Mouse (Mus musculus): Measurements from ENCODE around the gene Zfp287.
"Not testable (repeated sequence)": the region's sequence is repeated elsewhere in the genome, so short reads cannot be mapped to it uniquely, and the experiment has no call there.

The Zfp287 gene

DNA sequence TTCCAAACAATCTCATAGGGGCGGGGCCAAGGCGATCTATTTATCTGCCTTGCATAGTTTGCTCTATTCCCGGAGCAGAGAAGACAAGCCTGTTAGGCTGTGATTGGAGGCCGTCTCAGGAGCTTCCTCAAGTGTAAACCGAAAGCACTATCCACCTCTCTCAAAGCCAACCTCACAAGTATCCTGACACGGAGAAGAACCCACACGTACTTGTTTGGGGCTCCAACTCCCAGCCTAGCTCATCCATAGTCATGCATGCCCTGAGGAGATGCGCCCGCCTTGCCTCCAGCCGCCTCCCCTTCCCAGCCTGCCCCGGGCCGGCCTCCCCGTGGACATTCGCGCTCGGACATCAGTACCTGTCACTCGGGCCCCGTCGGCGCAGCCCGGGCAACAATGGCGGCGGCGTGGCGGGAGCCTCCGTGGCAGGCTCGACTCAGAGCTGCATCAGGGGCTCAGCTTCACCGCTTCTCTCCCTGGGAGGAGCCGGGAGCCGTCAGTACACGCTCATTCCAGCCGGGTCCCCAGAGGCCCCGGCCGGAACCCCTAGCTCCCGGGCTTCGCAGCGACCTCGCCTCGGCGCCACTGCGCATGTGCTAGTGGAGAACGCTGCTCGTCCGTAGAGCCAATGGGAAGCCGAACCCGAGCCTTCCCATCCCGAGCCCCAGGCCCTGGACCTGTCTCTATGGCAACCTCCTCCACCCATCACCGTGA lies at the start of gene Zfp287:
Gene Zfp287, minus strand, starts transcription at position 595 of the 711 bp plus-strand sequence.
- peak; percentile 91 for DNase-seq (ENCODE audit: low read depth, low spot score)

- DNase-seq (ENCODE audit: low read depth, low spot score) = no peak
Measured at GRCm38 (mm10) chr11:62776510-62776909, 44.8 kb upstream of the Zfp287 start.

GRCm38 (mm10) chr11:62760755-62761457 lies 29.2 kb upstream of the Zfp287 start:
- no peak for DNase-seq (ENCODE audit: low read depth, low spot score)

DNA sequence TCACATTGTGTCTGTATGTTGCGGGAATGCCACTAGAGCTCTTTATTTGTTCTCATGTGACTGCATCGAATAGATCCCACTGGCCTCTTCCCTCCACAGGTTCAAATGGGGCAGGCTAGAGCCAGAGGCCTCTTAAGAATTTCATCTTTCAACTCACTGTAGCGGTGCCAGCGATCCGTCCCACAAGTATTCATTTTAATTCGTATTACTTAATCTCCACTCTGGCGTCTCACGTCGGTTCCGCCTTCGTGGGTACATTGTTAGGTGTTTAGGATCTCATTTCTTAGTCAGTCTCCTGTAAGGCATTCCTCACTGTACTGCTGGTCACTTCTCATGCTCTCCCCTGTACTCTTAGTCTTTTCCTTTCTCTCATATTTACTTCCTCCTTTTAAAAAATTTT lies 26.8 kb upstream of the Zfp287 start:
- no peak for DNase-seq (ENCODE audit: low read depth, low spot score)

DNA sequence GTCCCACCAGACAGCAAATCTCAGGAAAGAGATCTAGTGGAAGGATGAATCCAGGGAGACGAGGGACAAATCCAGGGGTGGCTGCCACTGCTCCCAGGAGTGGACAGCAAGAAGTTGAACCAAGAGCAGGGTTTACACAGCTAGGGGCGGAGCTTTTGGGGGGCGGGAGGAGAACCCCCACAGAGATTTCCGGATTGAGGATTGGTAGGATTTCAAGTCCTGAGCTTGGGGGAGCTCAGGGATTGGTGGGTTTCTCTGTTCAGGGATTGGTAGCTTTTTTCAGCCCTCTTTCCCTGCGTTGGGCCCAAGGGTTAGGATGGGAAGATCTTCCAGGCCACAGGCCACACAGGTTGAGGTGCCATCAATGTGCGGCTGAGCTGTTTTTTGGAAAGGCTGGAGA lies 26.2 kb upstream of the Zfp287 start:
- DNase-seq (ENCODE audit: low read depth, low spot score) = peak; percentile 62

- no peak for DNase-seq (ENCODE audit: low read depth, low spot score)
Measured at GRCm38 (mm10) chr11:62757143-62757507, 25.4 kb upstream of the Zfp287 start.

DNA sequence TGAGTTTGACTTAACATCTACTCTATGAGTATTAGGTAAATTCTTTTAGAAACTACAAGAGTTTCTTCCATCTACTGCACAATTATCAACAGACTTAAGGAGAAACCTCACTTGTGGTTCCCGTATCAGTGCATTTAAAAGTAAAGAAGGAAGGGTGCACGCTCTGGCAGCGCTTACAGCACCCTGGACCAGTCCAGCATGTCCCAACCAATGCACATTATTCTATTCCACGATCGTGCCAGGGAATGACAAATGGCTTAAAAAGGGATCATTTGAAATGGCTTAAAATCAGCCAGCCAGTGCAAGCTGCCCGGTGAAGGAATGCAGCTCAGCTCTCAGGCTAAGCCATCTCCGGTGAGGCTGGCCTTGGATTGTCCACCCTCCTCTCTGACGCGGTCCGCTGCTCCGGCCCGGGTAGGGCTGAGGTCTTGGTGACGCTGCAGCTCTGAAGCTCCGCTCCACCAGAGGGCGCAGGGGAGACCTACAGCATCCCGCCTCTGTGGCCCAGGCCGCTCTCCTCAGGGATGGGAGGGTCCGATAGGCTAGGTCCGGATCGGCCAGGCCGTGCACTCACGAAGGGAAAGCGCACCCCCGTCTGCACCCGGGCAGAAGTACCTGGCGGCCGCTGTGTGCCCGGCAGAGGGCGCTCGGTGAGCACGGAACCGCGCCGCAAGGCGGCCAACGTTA lies 24.9 kb upstream of the Zfp287 start:
- peak; percentile 98 for DNase-seq (ENCODE audit: low read depth, low spot score)

DNA sequence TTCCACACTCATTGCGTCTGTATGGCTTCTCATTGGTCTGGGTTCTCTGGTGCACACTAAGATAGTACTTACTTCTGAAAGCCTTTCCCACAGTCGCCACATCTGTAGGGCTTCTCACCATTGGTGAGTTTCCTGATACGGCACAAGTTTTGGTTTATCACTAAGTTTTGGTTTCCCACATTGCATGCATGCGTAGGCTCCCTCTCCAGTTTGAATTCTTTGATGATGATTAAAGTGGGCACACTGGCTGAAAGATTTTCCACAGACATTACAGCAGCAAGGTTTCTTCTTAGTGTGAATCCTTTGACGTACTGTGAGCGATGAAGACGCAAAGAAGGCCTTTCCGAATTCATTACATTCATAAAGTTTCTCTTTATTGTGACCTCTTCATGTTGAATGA lies 21.1 kb upstream of the Zfp287 start, which contains the start of gene Gm10428:
Gene Gm10428, plus strand, starts transcription at position 321 of the 400 bp plus-strand sequence.
- DNase-seq (ENCODE audit: low read depth, low spot score) = no peak

DNA sequence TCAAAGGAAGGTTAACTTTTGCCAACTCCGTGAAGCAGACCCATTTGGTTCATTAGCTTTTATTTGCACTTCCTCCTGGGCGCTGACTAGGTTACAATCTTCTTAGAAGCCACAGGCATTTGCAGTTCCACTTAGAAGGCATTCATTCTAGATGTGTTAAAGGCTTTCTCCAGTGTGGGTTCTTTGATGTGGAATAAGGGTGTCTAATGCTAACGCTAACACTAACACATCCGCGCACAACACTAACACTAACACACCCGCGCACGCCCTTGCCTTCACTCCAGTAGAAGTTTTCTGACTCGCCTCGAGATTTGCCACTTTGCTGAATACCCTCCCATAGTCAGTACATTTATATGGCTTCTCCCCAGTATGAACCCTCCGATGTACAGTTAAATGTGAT lies 20.5 kb upstream of the Zfp287 start:
- DNase-seq (ENCODE audit: low read depth, low spot score) = no peak

DNA sequence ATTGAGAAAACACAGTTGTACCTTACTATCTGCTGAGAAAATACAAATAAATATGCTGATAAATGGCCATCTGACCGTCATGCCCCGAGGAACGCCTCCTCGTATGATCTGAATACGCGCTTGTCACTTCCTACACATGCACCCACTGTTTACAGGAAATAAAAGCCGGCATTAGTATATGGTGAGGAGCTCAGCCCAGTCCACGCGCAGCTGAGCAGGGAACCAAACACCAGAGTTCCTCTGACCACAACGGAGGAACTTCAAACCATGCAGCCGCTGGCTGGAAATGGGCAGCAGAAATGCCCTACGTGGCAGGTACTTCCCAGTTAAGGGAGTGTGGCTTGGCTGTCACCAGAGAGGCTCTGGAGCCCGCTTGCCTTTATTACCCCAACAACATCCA lies 17.7 kb upstream of the Zfp287 start:
- DNase-seq (ENCODE audit: low read depth, low spot score) = not testable (repeated sequence)

GRCm38 (mm10) chr11:62748062-62748461 lies 16.4 kb upstream of the Zfp287 start:
- no peak for DNase-seq (ENCODE audit: low read depth, low spot score)

DNA sequence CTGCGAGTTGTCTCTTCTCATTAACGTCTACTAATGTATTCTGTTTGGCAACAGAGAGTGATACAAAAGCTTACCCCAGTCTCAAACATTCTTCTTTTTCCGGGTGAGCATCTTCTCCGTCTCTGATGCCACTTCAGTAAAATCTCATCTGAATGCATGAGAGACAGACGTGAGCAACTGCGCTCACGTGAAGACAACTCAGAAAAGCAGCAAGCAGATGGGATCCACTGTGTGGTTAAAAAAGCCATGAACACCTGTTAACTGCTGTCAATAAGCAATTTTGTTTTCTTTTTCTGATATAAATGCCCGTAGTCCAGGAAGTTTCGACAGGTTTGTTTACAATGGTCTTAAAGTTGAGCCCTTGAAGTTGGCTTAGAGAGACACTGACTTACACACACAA lies 15.5 kb upstream of the Zfp287 start:
- no peak for DNase-seq (ENCODE audit: low read depth, low spot score)

DNA sequence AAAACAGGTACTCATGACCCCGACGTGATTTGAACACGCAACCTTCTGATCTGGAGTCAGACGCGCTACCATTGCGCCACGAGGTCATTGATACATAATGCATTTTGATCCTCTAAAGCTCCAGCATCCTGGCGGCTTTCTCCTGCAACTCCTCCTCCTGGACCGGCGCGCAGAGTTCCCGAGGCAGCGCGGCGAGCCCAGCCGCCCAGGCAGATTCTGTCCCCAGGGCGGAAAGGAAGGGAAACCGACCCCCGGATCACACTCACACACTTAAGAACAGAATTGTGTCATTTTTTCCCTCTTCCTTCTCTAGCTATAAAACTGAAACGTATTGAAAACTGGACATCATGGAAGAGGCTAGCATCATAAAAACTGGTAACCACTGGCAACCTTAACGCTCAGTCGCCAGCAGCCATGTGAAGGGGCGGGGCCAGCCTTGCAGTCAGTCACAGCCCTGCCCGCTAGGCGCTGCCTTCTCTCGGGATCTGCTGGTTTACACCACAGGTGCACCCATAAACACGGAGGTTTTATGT lies 14.4 kb upstream of the Zfp287 start:
- DNase-seq (ENCODE audit: low read depth, low spot score) = peak; percentile 69

DNA sequence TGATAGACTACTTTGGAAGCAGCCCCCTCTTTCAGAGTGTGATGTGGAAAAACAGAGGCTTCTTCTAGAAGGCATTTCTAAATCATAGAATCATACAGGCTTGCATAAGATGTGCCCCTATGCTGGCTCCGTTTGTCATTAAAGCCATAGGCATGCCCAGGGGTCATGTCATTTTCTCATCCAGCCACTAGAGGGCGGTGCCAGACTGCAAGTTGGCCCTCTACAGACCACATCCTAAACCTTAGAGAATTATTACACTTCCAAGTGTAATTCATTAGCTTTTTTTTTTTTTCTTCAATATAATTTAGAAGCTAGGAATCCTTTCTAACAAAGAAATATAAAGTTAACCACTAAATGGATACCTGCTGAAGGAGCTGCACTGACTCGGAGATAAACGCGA lies 12.4 kb upstream of the Zfp287 start:
- DNase-seq (ENCODE audit: low read depth, low spot score) = peak; percentile 73

DNA sequence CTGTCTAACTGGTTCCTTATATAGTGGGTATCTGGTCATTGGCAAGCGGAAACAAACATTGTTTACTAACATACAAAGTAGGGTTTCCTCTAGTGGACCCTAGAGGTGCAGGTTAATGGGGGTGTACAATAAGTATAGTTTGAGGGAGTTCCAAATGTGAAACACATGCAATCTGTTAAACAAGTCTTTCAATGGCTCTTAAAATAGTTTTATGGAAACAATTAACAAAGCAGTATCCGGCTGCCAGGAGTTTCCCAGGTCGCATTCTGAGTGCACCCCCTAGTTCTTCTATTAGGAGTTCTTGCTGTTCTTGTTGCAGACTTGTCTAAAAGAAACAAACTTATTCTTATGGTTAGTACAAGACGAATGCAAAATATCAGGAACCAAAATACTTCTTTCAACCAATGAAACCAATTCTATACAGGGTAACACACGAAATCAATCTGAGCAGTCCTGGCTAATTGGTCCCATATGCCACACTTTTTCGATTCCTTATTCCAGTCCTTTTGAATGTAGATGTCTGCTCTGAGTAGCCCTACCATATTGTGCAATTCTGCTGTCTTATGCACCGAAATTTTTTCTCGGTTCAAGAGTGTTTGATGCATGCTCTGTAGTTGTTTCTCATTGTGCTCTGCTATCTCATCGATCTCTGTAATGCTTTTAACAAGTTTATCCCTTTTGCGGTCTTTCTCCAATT lies 10.7 kb upstream of the Zfp287 start:
- no peak for DNase-seq (ENCODE audit: low read depth, low spot score)

DNA sequence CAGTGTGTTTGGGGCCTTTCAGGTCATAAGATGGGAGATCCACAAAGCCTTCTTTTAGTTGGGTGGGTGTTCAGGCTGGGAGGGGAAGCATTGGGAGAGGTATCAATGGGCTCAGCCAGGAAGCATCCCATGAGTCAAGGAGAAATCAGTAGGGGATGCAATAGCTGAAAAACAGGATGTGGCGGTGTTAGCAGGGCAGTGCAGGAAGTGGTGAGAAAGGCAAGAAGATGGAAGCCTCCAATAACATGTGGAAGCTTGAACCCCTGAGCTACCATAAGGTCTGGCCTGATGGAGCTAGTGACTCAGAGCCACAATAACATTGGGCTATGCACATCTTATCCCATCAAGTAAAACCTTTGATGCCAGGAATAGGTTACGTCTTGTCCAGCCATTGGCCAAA lies 9.5 kb upstream of the Zfp287 start:
- DNase-seq (ENCODE audit: low read depth, low spot score) = no peak

DNA sequence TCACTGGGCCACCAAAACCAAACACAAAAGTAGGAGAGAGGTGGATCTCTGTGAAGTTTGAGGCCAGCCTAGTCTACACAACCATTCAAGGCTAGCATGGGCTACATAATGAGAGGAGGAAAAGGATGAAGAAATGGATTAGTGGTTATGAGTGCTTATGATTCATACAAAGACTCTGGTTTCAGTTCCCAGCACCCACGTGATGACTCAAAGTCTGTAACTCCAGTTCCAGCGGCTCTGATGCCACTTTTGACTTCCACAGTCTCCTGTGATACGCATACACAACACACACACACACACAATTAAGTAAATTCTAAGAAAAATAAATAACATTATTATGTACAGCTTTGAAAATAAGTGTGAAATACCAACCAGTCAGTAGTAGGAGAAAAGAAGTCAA lies 960 bp upstream of the Zfp287 start:
- DNase-seq (ENCODE audit: low read depth, low spot score) = no peak

- DNase-seq (ENCODE audit: low read depth, low spot score) = no peak
Measured at GRCm38 (mm10) chr11:62732022-62732387, 300 bp upstream of the Zfp287 start.

DNA sequence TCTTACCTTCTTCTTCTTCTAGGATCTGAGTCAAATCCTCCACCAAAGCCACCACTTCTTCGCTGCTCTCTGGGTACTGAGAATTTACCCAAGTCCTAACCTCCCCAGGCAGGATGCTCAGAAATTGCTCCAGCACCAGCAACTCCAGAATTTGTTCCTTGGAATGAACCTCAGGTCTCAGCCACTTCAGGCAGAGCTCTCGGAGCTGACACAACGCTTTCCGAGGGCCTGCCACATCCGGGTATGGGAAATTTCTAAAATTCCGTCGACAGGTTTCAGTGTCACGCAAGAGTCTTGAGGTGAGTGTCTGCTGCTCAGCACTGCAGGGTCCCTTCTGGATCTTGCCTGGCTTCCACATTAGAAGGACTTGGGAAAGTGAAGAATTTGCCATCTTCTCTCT lies 3.4 kb downstream of the Zfp287 start:
- no peak for DNase-seq (ENCODE audit: low read depth, low spot score)

DNA sequence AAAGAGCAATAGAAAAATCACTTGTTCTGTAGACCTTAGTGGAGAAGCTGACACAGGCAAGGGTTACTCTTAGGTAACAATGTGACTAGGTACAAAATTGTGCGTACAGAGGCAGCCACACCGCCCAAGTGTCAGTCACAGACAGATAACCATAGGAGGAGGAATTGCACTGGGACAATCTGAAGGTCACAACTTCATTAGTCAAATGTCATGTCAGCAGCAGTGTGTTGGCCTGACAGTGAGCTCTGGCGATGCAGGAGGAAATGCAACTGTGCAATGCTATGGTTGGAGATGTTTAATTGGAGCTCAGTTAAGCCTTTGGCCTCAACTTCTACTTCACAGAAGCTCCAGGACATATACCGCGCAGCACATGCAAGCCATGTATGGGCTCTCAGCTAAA lies 21.0 kb downstream of the Zfp287 start:
- DNase-seq (ENCODE audit: low read depth, low spot score) = no peak

GRCm38 (mm10) chr11:62708252-62708651 lies 23.5 kb downstream of the Zfp287 start:
- DNase-seq (ENCODE audit: low read depth, low spot score) = no peak

DNA sequence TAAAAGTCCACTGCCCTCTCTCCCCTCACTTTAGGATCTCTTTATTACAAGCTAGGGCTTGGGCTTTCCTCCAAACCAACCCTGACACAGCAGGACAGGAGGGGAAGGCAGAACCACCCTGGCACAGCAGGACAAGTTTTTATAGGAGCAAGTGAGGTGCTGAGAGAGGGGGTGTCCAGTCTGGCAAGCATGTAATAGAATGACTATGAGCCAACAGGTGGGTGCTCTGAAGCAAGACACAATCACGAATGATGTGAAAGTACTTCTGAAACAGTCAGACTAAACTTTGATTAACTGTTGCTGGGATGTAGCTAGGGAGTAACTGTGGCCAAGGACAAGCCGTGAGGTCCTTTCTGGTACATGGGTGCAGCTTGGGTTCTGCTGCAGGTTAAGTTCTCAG lies 25.6 kb downstream of the Zfp287 start:
- DNase-seq (ENCODE audit: low read depth, low spot score) = no peak
